Mouse (Mus musculus) neural tube, embryonic 11.5 days (tissue): ENCODE data around the gene Uba52. TPM values are rescaled to one million over a fixed set of nuclear protein-coding genes. Genes with fewer than 3 reads are reported as not detected.

Experiments used
- ATAC-seq: fragments of 200-750 bp; cut with Nextera tagmentation; 2 replicates; pipeline ENCODE4 v1.8.0; 2017; ENCODE audit warnings: moderate number of reproducible peaks, mild to moderate bottlenecking, moderate TSS enrichment, moderate library complexity; ENCODE audit not compliant: insufficient read depth, low FRiP score, low TSS enrichment
- DNase-seq: peaks from one replicate; pipeline ENCODE4 v3.0.0-alpha.2; 2015; ENCODE audit warnings: low spot score
- H3K27ac ChIP-seq: fragments of 300-500 bp; sonication (generic); 2 replicates; pipeline ENCODE4 v1.5.1; 2014; ENCODE audit warnings: low read depth, mild to moderate bottlenecking, low read length
- H3K27me3 ChIP-seq: fragments of 300-500 bp; sonication (generic); 2 replicates; pipeline ENCODE4 v1.6.1; 2014; ENCODE audit warnings: mild to moderate bottlenecking, low read length, mixed read lengths; ENCODE audit not compliant: control insufficient read depth, insufficient read depth
- H3K36me3 ChIP-seq: fragments of 300-500 bp; sonication (generic); 2 replicates; pipeline ENCODE4 v1.6.1; 2014; ENCODE audit warnings: mild to moderate bottlenecking, low read length, moderate library complexity, mixed read lengths; ENCODE audit not compliant: control insufficient read depth, insufficient read depth
- H3K4me1 ChIP-seq: fragments of 300-500 bp; sonication (generic); 2 replicates; pipeline ENCODE4 v1.6.1; 2014; ENCODE audit warnings: low read length, mixed read lengths; ENCODE audit not compliant: control insufficient read depth, insufficient read depth
- H3K4me2 ChIP-seq: fragments of 300-500 bp; sonication (generic); 2 replicates; pipeline ENCODE4 v1.6.1; 2014; ENCODE audit warnings: low read depth, mild to moderate bottlenecking, moderate library complexity
- H3K4me3 ChIP-seq: fragments of 300-500 bp; sonication (generic); 2 replicates; pipeline ENCODE4 v1.5.1; 2014; ENCODE audit warnings: low read depth, low read length
- H3K9ac ChIP-seq: fragments of 300-500 bp; sonication (generic); 2 replicates; pipeline ENCODE4 v1.6.1; 2014; ENCODE audit warnings: mild to moderate bottlenecking, low read length
- H3K9me3 ChIP-seq: fragments of 300-500 bp; sonication (generic); 2 replicates; pipeline ENCODE4 v1.6.1; 2016; ENCODE audit warnings: low read length; ENCODE audit not compliant: control insufficient read depth
- WGBS: fragments of 180-500 bp; shearing (Covaris S2); extraction: QIAGEN DNeasy Blood & Tissue Kit; methylation state at CpG from one replicate; pipeline ENCODE4 v1.1.7; 2014; 5-methylcytosine and 5-hydroxymethylcytosine counted together
- polyA plus RNA-seq: library from polyadenylated mRNA; unstranded; fragments of >200 nt; fragmentation: Nextera tagmentation; extraction: Ambion mirVana; gene quantifications from 2 replicates; pipeline ENCODE4 v1.2.1, GENCODE M21; 2014

Uba52 gene
- polyA plus RNA-seq, 1 experiment from 2014 or later = 809 TPM

- DNase-seq (peak; percentile 100), ATAC-seq (peak; percentile 81)
- H3K27ac ChIP-seq = peak overlapping the region; percentile 82
- no peaks in the 10 kb centered on the region for H3K27me3 ChIP-seq
- peaks cover 12% of the 10 kb centered on the region for H3K36me3 ChIP-seq
- no peaks in the 10 kb centered on the region for H3K9me3 ChIP-seq
- H3K4me1 ChIP-seq = peaks cover 13% of the 10 kb centered on the region
- H3K9ac ChIP-seq = peak overlapping the region; percentile 2; the same call in 1 of the 2 replicates
- H3K4me2 ChIP-seq = peak overlapping the region; percentile 80
- WGBS = under 1% methylated on average over 32 of the region's 32 CpGs
- peak overlapping the region; percentile 71 for H3K4me3 ChIP-seq
These were observed 28.1 kb upstream of the Uba52 start for GRCm38 (mm10) chr8:70538633-70539076.

DNA sequence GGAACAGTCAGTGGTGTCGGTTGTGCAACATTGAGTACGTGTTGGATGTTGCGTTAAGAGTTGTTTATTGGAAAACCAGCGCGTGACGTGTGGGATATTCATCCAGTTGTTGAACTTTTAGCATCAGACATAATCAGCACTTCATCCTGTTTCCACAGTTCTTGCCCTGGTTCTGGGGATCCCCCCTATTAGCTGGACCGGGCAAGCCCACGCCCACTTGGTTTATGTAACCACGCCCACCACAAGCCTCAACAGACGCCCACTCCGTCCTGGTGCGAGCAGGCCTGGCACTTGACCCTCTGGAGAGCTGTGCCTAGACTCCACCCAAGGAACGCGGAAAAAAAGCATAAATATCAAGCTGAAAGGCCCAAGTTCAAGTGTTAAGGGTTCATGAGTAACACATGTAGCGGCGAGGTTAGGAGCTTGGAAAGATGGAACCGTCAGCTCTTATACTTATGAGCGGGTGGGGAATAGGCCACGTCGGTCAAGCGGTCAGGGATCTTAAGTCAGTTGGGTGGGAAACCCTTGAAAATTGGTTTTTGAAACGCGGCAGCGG is 27.5 kb upstream of the Uba52 start:
- H3K9ac ChIP-seq = no peak overlapping the region; the same call in 1 of the 2 replicates
- 15% methylated on average over 24 of the region's 24 CpGs for WGBS
- H3K4me3 ChIP-seq = peak overlapping the region; percentile 71
- H3K27me3 ChIP-seq = no peaks in the 10 kb centered on the region
- peak overlapping the region; percentile 80 for H3K4me2 ChIP-seq
- DNase-seq (peak; percentile 46), ATAC-seq (peak; percentile 22)
- no peaks in the 10 kb centered on the region for H3K9me3 ChIP-seq
- H3K4me1 ChIP-seq = peaks cover 13% of the 10 kb centered on the region
- H3K36me3 ChIP-seq = peaks cover 12% of the 10 kb centered on the region
- H3K27ac ChIP-seq = peak overlapping the region; percentile 58; the same call in 1 of the 2 replicates

GRCm38 (mm10) chr8:70535701-70536100 is 25.1 kb upstream of the Uba52 start:
- Histone ChIP-seq H3K9ac (no peak overlapping the region), H3K9me3 (no peaks in the 10 kb centered on the region), H3K4me1 (peaks cover 9% of the 10 kb centered on the region), H3K27ac (no peak overlapping the region), H3K4me2 (no peak overlapping the region), H3K36me3 (peaks cover 16% of the 10 kb centered on the region), H3K4me3 (no peak overlapping the region; the same call in 1 of the 2 replicates), H3K27me3 (no peaks in the 10 kb centered on the region)
- DNase-seq = no peak
- 100% methylated on average over 2 of the region's 2 CpGs for WGBS
- no peak for ATAC-seq

DNA sequence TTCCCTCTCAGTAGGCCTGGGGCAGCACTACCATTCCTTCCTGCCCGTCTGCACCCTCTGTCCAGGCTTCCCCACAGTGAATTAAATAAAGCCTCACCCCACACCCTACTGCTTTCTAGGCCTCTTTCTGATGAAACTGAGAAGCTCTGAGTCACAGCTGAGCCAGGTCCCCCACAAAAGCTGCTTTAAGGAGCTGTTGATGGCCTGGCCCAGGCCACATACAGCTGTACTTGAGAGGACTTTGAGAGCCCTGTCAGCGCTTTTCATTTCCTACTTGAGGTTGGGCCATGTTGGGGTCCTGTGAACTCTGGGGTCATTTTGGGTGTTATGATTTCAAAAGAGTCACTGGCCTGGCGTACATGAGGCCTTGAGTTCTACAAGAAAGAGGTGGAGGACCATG is 24.6 kb upstream of the Uba52 start:
- Histone ChIP-seq H3K4me3 (no peak overlapping the region), H3K9ac (no peak overlapping the region), H3K27me3 (no peaks in the 10 kb centered on the region), H3K9me3 (no peaks in the 10 kb centered on the region), H3K4me1 (peaks cover 6% of the 10 kb centered on the region), H3K36me3 (peaks cover 16% of the 10 kb centered on the region), H3K4me2 (no peak overlapping the region), H3K27ac (no peak overlapping the region)
- no peak for DNase-seq
- no peak for ATAC-seq
- 95% methylated on average over 3 of the region's 3 CpGs for WGBS

- WGBS = 97% methylated on average over 12 of the region's 12 CpGs
These were observed 23.7 kb upstream of the Uba52 start for GRCm38 (mm10) chr8:70534281-70534680.

GRCm38 (mm10) chr8:70530314-70530713 is 19.7 kb upstream of the Uba52 start:
- peaks cover 7% of the 10 kb centered on the region for H3K36me3 ChIP-seq
- 93% methylated on average over 2 of the region's 2 CpGs for WGBS

More at GRCm38 (mm10) chr8:70534281-70534680, 23.7 kb upstream of the Uba52 start:
- H3K4me1 ChIP-seq = peaks cover 3% of the 10 kb centered on the region; the same call in 1 of the 2 replicates
- peaks cover 20% of the 10 kb centered on the region for H3K36me3 ChIP-seq
- no peak for ATAC-seq
- no peak for DNase-seq
- no peaks in the 10 kb centered on the region for H3K27me3 ChIP-seq
- H3K4me3 ChIP-seq = no peak overlapping the region
- no peak overlapping the region for H3K9ac ChIP-seq
- H3K4me2 ChIP-seq = no peak overlapping the region
- no peak overlapping the region for H3K27ac ChIP-seq
- H3K9me3 ChIP-seq = no peaks in the 10 kb centered on the region

GRCm38 (mm10) chr8:70529741-70530161 is 19.1 kb upstream of the Uba52 start:
- Histone ChIP-seq H3K4me1 (peaks cover 11% of the 10 kb centered on the region; the same call in 1 of the 2 replicates), H3K27me3 (no peaks in the 10 kb centered on the region), H3K9me3 (no peaks in the 10 kb centered on the region), H3K36me3 (peaks cover 7% of the 10 kb centered on the region), H3K27ac (no peak overlapping the region), H3K9ac (no peak overlapping the region), H3K4me3 (0 out of 2 replicates have a peak overlapping the region, but pooled peaks have one; percentile 10), H3K4me2 (no peak overlapping the region)
- no peak for ATAC-seq
- no peak for DNase-seq
- whole genome bisulfite sequencing = 94% methylated on average over 3 of the region's 3 CpGs

More at GRCm38 (mm10) chr8:70530314-70530713, 19.7 kb upstream of the Uba52 start:
- no peaks in the 10 kb centered on the region for H3K27me3 ChIP-seq
- peaks cover 11% of the 10 kb centered on the region; the same call in 1 of the 2 replicates for H3K4me1 ChIP-seq
- ATAC-seq (no peak), DNase-seq (no peak)
- H3K9me3 ChIP-seq = no peaks in the 10 kb centered on the region
- no peak overlapping the region for H3K4me3 ChIP-seq
- H3K4me2 ChIP-seq = no peak overlapping the region
- no peak overlapping the region for H3K9ac ChIP-seq
- H3K27ac ChIP-seq = no peak overlapping the region

GRCm38 (mm10) chr8:70529299-70529698 is 18.7 kb upstream of the Uba52 start:
- no peak for ATAC-seq
- 0 out of 2 replicates have a peak overlapping the region, but pooled peaks have one; percentile 10 for H3K4me3 ChIP-seq

More at GRCm38 (mm10) chr8:70529299-70529698, 18.7 kb upstream of the Uba52 start:
- WGBS = 86% methylated on average over 5 of the region's 5 CpGs
- Histone ChIP-seq H3K4me2 (no peak overlapping the region), H3K4me1 (peaks cover 11% of the 10 kb centered on the region; the same call in 1 of the 2 replicates), H3K9ac (no peak overlapping the region), H3K27me3 (no peaks in the 10 kb centered on the region), H3K27ac (no peak overlapping the region), H3K36me3 (peaks cover 7% of the 10 kb centered on the region), H3K9me3 (no peaks in the 10 kb centered on the region)
- DNase-seq = no peak
